Mouse (Mus musculus): Measurements from ENCODE around the gene Cphx3. TPM values are rescaled to one million over a fixed set of nuclear protein-coding genes. Genes with fewer than 3 reads are reported as not detected.
"Not testable (repeated sequence)": the region's sequence is repeated elsewhere in the genome, so short reads cannot be mapped to it uniquely, and the experiment has no call there.

Cphx3 gene
- total RNA-seq, 1 experiment, result 12.3 TPM

DNA sequence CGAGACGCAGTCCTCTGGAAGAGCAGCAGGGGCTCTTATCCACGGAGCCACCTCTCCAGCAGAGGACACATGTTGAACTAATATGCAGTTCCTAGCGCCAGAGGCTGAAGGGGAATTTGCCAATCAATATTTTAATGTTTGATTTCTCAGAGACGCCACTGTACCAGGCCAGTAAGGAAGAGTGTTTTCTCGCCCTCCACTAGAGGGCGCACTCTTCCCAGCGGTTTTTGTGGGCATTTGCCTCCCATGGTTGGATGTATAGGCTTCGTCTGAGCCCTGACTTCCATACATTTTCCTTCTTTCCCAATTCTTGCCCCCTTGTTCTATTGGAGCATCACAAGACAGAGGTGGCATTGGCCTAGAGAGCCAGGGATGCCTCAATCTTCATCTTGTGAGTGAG is 104.5 kb downstream of the Cphx3 start:
- H3K4me3 ChIP-seq (ENCODE audit: insufficient read depth in 1 of 2, low read depth in 1 of 2, low read length in 2 of 2, poor library complexity in 1 of 2, severe bottlenecking in 1 of 2); H3K36me3 ChIP-seq (ENCODE audit: control insufficient read depth, insufficient read depth, low read length, poor library complexity, severe bottlenecking); in situ Hi-C loops (cut with MboI; ENCODE audit: low sequenced_read_pairs in 2 of 2, unreplicated experiment in 2 of 2); H3K9ac ChIP-seq (ENCODE audit: insufficient read depth, low read depth, low read length, poor library complexity, severe bottlenecking); H3K4me1 ChIP-seq (ENCODE audit: control insufficient read depth in 2 of 2, insufficient read depth in 2 of 2, low read length in 2 of 2, poor library complexity in 1 of 2); H3K27ac ChIP-seq (ENCODE audit: insufficient read depth, low read depth, low read length, poor library complexity, severe bottlenecking); H3K9me3 ChIP-seq (ENCODE audit: control insufficient read depth, insufficient read depth, low read depth, low read length); DNase-seq (ENCODE audit: low read depth, low spot score): not testable (repeated sequence)

DNA sequence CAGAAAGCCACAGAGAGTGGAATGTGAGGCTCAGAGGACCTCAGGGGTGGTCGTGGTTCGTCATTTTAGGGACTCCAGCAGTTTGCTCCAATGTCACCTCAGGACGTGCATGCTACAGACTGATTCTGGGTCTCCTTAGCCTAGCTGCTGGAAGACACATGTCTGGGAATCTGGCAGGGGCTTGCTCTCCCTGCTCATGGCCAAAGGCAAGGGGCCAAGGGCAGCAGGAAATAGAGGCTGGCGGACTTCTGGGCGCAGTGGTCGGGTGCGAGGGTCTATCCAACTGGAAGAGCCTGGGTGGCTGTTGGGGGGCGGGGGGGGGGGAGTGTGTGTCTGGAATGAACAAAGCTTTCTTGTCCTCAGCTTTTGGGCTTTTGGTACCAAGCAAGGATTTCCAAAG is 106.3 kb downstream of the Cphx3 start:
- in situ Hi-C loops (cut with MboI; ENCODE audit: low sequenced_read_pairs in 2 of 2, unreplicated experiment in 2 of 2); DNase-seq (ENCODE audit: low read depth, low spot score); H3K27ac ChIP-seq (ENCODE audit: insufficient read depth, low read depth, low read length, poor library complexity, severe bottlenecking); H3K36me3 ChIP-seq (ENCODE audit: control insufficient read depth, insufficient read depth, low read length, poor library complexity, severe bottlenecking); H3K9ac ChIP-seq (ENCODE audit: insufficient read depth, low read depth, low read length, poor library complexity, severe bottlenecking); H3K4me1 ChIP-seq (ENCODE audit: control insufficient read depth in 2 of 2, insufficient read depth in 2 of 2, low read length in 2 of 2, poor library complexity in 1 of 2); H3K9me3 ChIP-seq (ENCODE audit: control insufficient read depth, insufficient read depth, low read depth, low read length); H3K4me3 ChIP-seq (ENCODE audit: insufficient read depth in 1 of 2, low read depth in 1 of 2, low read length in 2 of 2, poor library complexity in 1 of 2, severe bottlenecking in 1 of 2): not testable (repeated sequence)

DNA sequence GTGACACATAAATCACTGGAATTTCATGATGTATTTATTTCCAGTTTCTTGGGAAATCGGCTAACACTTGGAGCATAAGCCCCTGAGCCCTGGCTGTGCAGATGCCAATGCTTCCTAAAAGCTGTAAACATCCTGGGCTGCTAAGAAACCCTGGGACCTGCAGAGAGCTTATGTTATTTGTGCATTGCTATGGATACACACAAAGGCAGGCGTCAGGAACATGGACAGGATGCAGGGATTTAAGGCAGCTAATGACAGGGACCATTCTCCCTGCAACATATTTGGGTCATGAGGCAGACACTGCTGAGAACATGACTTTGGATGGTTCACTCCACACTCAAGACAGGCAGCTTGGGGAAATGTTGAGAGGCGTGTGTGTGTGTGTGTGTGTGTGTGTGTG is 115.8 kb downstream of the Cphx3 start:
- H3K9me3 ChIP-seq (ENCODE audit: control insufficient read depth, insufficient read depth, low read depth, low read length); H3K9ac ChIP-seq (ENCODE audit: insufficient read depth, low read depth, low read length, poor library complexity, severe bottlenecking); H3K4me1 ChIP-seq (ENCODE audit: control insufficient read depth in 2 of 2, insufficient read depth in 2 of 2, low read length in 2 of 2, poor library complexity in 1 of 2); H3K27ac ChIP-seq (ENCODE audit: insufficient read depth, low read depth, low read length, poor library complexity, severe bottlenecking); in situ Hi-C loops (cut with MboI; ENCODE audit: low sequenced_read_pairs in 2 of 2, unreplicated experiment in 2 of 2); H3K4me3 ChIP-seq (ENCODE audit: insufficient read depth in 1 of 2, low read depth in 1 of 2, low read length in 2 of 2, poor library complexity in 1 of 2, severe bottlenecking in 1 of 2); DNase-seq (ENCODE audit: low read depth, low spot score); H3K36me3 ChIP-seq (ENCODE audit: control insufficient read depth, insufficient read depth, low read length, poor library complexity, severe bottlenecking): not testable (repeated sequence)

- H3K9me3 ChIP-seq (ENCODE audit: control insufficient read depth, insufficient read depth, low read depth, low read length); H3K36me3 ChIP-seq (ENCODE audit: control insufficient read depth, insufficient read depth, low read length, poor library complexity, severe bottlenecking); H3K9ac ChIP-seq (ENCODE audit: insufficient read depth, low read depth, low read length, poor library complexity, severe bottlenecking); H3K27ac ChIP-seq (ENCODE audit: insufficient read depth, low read depth, low read length, poor library complexity, severe bottlenecking); H3K4me1 ChIP-seq (ENCODE audit: control insufficient read depth in 2 of 2, insufficient read depth in 2 of 2, low read length in 2 of 2, poor library complexity in 1 of 2); DNase-seq (ENCODE audit: low read depth, low spot score); in situ Hi-C loops (cut with MboI; ENCODE audit: low sequenced_read_pairs in 2 of 2, unreplicated experiment in 2 of 2); H3K4me3 ChIP-seq (ENCODE audit: insufficient read depth in 1 of 2, low read depth in 1 of 2, low read length in 2 of 2, poor library complexity in 1 of 2, severe bottlenecking in 1 of 2): not testable (repeated sequence)
Observed at GRCm38 (mm10) chr14:26206197-26206925, 124.3 kb downstream of the Cphx3 start.

DNA sequence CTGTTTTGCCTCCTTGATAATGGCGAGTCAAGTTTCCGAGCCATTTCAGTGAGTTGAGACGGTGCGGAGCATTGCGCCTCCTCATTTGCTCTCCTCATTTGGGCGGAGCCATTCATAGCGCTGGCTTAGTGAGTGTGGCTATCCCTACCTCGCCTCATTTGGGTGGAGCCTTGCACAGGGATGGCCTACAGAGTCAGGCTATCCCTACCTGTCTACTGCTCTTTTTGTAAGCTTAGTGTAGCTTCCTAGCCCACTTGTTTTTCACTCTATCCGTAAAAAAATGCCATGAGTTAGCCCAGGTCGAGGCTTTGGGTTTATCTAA is 124.8 kb downstream of the Cphx3 start, which contains the start of gene Tmem254b:
Gene Tmem254b (minus strand): TSS at position 116 of the 322 bp plus-strand sequence.
- in situ Hi-C loops (cut with MboI; ENCODE audit: low sequenced_read_pairs in 2 of 2, unreplicated experiment in 2 of 2); DNase-seq (ENCODE audit: low read depth, low spot score); H3K36me3 ChIP-seq (ENCODE audit: control insufficient read depth, insufficient read depth, low read length, poor library complexity, severe bottlenecking): not testable (repeated sequence)

DNA sequence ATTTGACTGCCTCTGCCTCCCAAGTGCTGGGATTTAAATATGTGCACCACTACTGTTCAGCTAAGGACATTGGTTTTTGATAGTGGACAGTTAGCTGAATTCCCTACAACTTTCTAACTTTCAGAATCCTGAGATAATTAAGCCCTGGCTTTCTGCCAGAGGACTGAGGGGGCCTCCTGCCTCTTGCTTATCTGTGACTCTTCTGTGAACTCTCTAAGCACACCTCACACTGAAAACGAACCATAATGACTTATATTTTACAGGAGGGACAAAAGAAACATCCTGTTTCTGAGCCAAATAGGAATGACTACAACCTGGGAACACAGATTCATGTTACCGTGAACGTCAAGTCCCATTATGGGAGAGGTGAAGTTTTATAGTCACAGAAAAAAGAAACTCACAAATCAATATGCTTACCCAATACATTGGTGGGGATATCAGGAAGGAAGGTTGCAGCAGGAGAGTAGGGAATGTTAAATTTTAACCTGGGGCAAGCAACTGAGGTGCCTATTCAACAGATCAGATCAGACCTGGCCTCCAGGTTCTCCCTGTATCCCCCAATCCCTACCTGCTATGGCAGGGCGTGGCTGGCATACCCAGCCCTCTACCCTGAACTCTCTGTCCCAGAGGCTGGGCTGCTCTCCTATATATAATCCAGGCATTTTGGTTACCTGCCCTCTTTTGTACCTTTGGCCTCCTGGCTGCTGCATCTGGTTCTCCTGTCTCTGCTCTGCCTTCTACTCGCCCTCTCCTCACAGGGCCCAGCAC is 134.3 kb downstream of the Cphx3 start:
- H3K9ac ChIP-seq (ENCODE audit: insufficient read depth, low read depth, low read length, poor library complexity, severe bottlenecking); H3K36me3 ChIP-seq (ENCODE audit: control insufficient read depth, insufficient read depth, low read length, poor library complexity, severe bottlenecking); H3K27ac ChIP-seq (ENCODE audit: insufficient read depth, low read depth, low read length, poor library complexity, severe bottlenecking); H3K4me1 ChIP-seq (ENCODE audit: control insufficient read depth in 2 of 2, insufficient read depth in 2 of 2, low read length in 2 of 2, poor library complexity in 1 of 2); DNase-seq (ENCODE audit: low read depth, low spot score); H3K9me3 ChIP-seq (ENCODE audit: control insufficient read depth, insufficient read depth, low read depth, low read length); H3K4me3 ChIP-seq (ENCODE audit: insufficient read depth in 1 of 2, low read depth in 1 of 2, low read length in 2 of 2, poor library complexity in 1 of 2, severe bottlenecking in 1 of 2); in situ Hi-C loops (cut with MboI; ENCODE audit: low sequenced_read_pairs in 2 of 2, unreplicated experiment in 2 of 2): not testable (repeated sequence)

More for the DNA sequence above, 124.8 kb downstream of the Cphx3 start, which contains the start of gene Tmem254b:
- not testable (repeated sequence) for H3K9me3 ChIP-seq (ENCODE audit: control insufficient read depth, insufficient read depth, low read depth, low read length); H3K4me3 ChIP-seq (ENCODE audit: insufficient read depth in 1 of 2, low read depth in 1 of 2, low read length in 2 of 2, poor library complexity in 1 of 2, severe bottlenecking in 1 of 2); H3K9ac ChIP-seq (ENCODE audit: insufficient read depth, low read depth, low read length, poor library complexity, severe bottlenecking); H3K4me1 ChIP-seq (ENCODE audit: control insufficient read depth in 2 of 2, insufficient read depth in 2 of 2, low read length in 2 of 2, poor library complexity in 1 of 2); H3K27ac ChIP-seq (ENCODE audit: insufficient read depth, low read depth, low read length, poor library complexity, severe bottlenecking)

DNA sequence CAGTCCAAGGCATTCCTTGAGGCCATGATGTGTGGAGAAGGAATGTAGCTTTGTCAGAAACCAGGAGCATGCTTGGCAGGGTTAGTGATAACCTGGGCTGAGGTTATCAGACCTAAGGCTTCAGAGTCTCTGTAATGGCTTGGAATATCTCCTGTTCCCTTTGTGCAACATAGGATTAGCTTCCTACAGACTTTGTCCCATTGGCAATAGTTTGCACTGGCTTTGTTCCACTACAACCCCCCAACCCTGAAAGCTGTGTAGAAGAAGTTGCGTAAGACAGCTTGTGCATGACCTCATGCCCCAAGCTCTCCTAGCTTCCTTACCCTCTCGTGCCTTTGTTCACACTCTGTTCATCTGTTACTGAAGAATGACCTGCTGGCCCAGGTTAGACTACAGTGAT is 155.1 kb downstream of the Cphx3 start:
- in situ Hi-C loops (cut with MboI; ENCODE audit: low sequenced_read_pairs in 2 of 2, unreplicated experiment in 2 of 2); H3K9me3 ChIP-seq (ENCODE audit: control insufficient read depth, insufficient read depth, low read depth, low read length); H3K9ac ChIP-seq (ENCODE audit: insufficient read depth, low read depth, low read length, poor library complexity, severe bottlenecking); H3K4me3 ChIP-seq (ENCODE audit: insufficient read depth in 1 of 2, low read depth in 1 of 2, low read length in 2 of 2, poor library complexity in 1 of 2, severe bottlenecking in 1 of 2); H3K36me3 ChIP-seq (ENCODE audit: control insufficient read depth, insufficient read depth, low read length, poor library complexity, severe bottlenecking); H3K4me1 ChIP-seq (ENCODE audit: control insufficient read depth in 2 of 2, insufficient read depth in 2 of 2, low read length in 2 of 2, poor library complexity in 1 of 2); DNase-seq (ENCODE audit: low read depth, low spot score); H3K27ac ChIP-seq (ENCODE audit: insufficient read depth, low read depth, low read length, poor library complexity, severe bottlenecking): not testable (repeated sequence)

GRCm38 (mm10) chr14:26257756-26258617 is 175.9 kb downstream of the Cphx3 start, which contains the start of gene Duxbl3:
Duxbl3 (plus strand) TSS chr14:26257962.
- DNase-seq (ENCODE audit: low read depth, low spot score); H3K9ac ChIP-seq (ENCODE audit: insufficient read depth, low read depth, low read length, poor library complexity, severe bottlenecking); H3K9me3 ChIP-seq (ENCODE audit: control insufficient read depth, insufficient read depth, low read depth, low read length); H3K4me3 ChIP-seq (ENCODE audit: insufficient read depth in 1 of 2, low read depth in 1 of 2, low read length in 2 of 2, poor library complexity in 1 of 2, severe bottlenecking in 1 of 2); H3K27ac ChIP-seq (ENCODE audit: insufficient read depth, low read depth, low read length, poor library complexity, severe bottlenecking); H3K36me3 ChIP-seq (ENCODE audit: control insufficient read depth, insufficient read depth, low read length, poor library complexity, severe bottlenecking); H3K4me1 ChIP-seq (ENCODE audit: control insufficient read depth in 2 of 2, insufficient read depth in 2 of 2, low read length in 2 of 2, poor library complexity in 1 of 2); in situ Hi-C loops (cut with MboI; ENCODE audit: low sequenced_read_pairs in 2 of 2, unreplicated experiment in 2 of 2): not testable (repeated sequence)

Data from ES-E14 (cell line).